Mouse (Mus musculus): Measurements from ENCODE around the gene Smim12. TPM values are rescaled to one million over a fixed set of nuclear protein-coding genes. Genes with fewer than 3 reads are reported as not detected.

Gene Smim12
- total and polyA plus RNA-seq, 3 experiments = 30.9 to 33.6 (median 31.3) TPM

DNA sequence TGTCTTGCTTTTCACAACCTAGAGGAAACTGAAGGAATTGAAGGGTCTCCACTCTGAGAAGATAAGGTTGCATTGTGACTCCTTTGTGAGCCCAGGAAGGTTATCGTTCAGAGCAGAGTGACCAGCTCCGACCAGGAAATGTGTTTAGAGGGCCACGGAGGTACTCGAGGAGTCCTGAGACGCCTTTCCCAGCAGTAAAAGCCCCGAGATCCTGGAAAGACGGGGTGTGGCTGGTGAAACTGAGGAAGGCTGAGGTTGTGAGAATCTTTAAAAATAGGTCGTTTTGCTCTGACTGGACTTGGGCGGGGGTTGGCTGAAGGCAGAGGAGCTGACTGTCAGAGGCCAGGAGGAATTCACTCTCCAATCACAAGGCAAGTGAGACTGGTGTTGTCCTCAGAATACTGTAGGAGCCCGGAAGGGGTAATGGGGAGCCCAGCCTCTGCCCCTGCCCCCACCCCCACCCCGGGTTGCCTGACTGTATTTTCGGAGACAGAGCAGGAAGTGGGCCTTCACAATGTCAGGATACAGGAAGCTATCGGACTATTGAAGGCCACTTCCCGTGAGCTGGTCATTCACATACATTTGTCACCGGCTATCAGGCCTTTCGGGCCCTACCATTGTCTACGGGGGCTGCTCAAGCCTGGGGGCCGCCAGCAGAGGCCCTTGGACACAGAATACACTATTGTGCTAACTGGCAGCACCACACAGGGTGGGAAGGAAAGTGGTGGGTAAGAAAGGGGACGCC is 20.0 kb downstream of the Smim12 start:
- Histone ChIP-seq H3K27ac (ENCODE audit: insufficient read depth, low read depth) (no peak overlapping the region), H3K9ac (ENCODE audit: insufficient read depth, low read depth) (no peak overlapping the region), H3K27me3 (replicated peaks) (peaks cover 87% of the 10 kb centered on the region), H3K4me2 (ENCODE audit: insufficient read depth, low read depth, poor library complexity, severe bottlenecking) (no peak overlapping the region), H3K36me3 (replicated peaks in 1 of 2; ENCODE audit: control insufficient read depth in 1 of 2, insufficient read depth in 1 of 2, low read length in 1 of 2) (no peaks in the 10 kb centered on the region), H3K4me3 (replicated peaks in 1 of 3; ENCODE audit: low read depth in 2 of 3, low read length in 2 of 3, poor library complexity in 1 of 3) (no peak overlapping the region), H3K9me3 (replicated peaks; ENCODE audit: low read length) (no peaks in the 10 kb centered on the region), H3K79me2 (replicated peaks; ENCODE audit: control insufficient read depth, extremely low read depth, insufficient read depth, poor library complexity, severe bottlenecking) (no peaks in the 10 kb centered on the region), H3K4me1 (ENCODE audit: control insufficient read depth in 1 of 2, insufficient read depth in 2 of 2) (no peaks in the 10 kb centered on the region)
- TF ChIP-seq POLR2AphosphoS2 (IDR thresholded peaks at IDR 0.05; ENCODE audit: low read depth, low read length) = no peak
- TF ChIP-seq MAZ (IDR thresholded peaks at IDR 0.05; ENCODE audit: low read depth, low read length) = no peak
- TF ChIP-seq SMC3 (IDR thresholded peaks at IDR 0.05; ENCODE audit: low read depth, low read length) = no peak
- DNase-seq (ENCODE audit: extremely low read depth) = no peak
- dilution Hi-C loops (cut with MboI; ENCODE audit: extremely low pct_ligation_motif_present, extremely low pct_unique_long_range_greater_than_20kb, low sequenced_read_pairs) (no loop called here), in situ Hi-C loops (cut with MboI; ENCODE audit: low pct_ligation_motif_present, low pct_unique_long_range_greater_than_20kb, low sequenced_read_pairs) (no loop called here)

GRCm38 (mm10) chr4:127264183-127264554 is 20.6 kb downstream of the Smim12 start:
- Histone ChIP-seq H3K27me3 (replicated peaks) (peaks cover 87% of the 10 kb centered on the region), H3K4me3 (replicated peaks in 1 of 3; ENCODE audit: low read depth in 2 of 3, low read length in 2 of 3, poor library complexity in 1 of 3) (no peak overlapping the region), H3K4me2 (ENCODE audit: insufficient read depth, low read depth, poor library complexity, severe bottlenecking) (no peak overlapping the region), H3K27ac (ENCODE audit: insufficient read depth, low read depth) (no peak overlapping the region), H3K4me1 (ENCODE audit: control insufficient read depth in 1 of 2, insufficient read depth in 2 of 2) (no peaks in the 10 kb centered on the region), H3K9ac (ENCODE audit: insufficient read depth, low read depth) (no peak overlapping the region), H3K79me2 (replicated peaks; ENCODE audit: control insufficient read depth, extremely low read depth, insufficient read depth, poor library complexity, severe bottlenecking) (no peaks in the 10 kb centered on the region), H3K36me3 (replicated peaks in 1 of 2; ENCODE audit: control insufficient read depth in 1 of 2, insufficient read depth in 1 of 2, low read length in 1 of 2) (no peaks in the 10 kb centered on the region), H3K9me3 (replicated peaks; ENCODE audit: low read length) (no peaks in the 10 kb centered on the region)
- in situ Hi-C loops (cut with MboI; ENCODE audit: low pct_ligation_motif_present, low pct_unique_long_range_greater_than_20kb, low sequenced_read_pairs) (no loop called here), dilution Hi-C loops (cut with MboI; ENCODE audit: extremely low pct_ligation_motif_present, extremely low pct_unique_long_range_greater_than_20kb, low sequenced_read_pairs) (no loop called here)
- TF ChIP-seq E2F4 (IDR thresholded peaks at IDR 0.05; ENCODE audit: insufficient replicate concordance, low read depth, low read length) = no peak
- TF ChIP-seq GABPA (IDR thresholded peaks at IDR 0.05; ENCODE audit: insufficient replicate concordance, low read depth, low read length) = no peak
- no peak for TF ChIP-seq ZKSCAN1 (IDR thresholded peaks at IDR 0.05; ENCODE audit: borderline replicate concordance, low read depth, low read length)
- no peak for TF ChIP-seq UBTF (IDR thresholded peaks at IDR 0.05; ENCODE audit: low read depth, low read length)
- no peak for TF ChIP-seq MYC (IDR thresholded peaks at IDR 0.05; ENCODE audit: low read depth, low read length)
- no peak for DNase-seq (ENCODE audit: extremely low read depth)

DNA sequence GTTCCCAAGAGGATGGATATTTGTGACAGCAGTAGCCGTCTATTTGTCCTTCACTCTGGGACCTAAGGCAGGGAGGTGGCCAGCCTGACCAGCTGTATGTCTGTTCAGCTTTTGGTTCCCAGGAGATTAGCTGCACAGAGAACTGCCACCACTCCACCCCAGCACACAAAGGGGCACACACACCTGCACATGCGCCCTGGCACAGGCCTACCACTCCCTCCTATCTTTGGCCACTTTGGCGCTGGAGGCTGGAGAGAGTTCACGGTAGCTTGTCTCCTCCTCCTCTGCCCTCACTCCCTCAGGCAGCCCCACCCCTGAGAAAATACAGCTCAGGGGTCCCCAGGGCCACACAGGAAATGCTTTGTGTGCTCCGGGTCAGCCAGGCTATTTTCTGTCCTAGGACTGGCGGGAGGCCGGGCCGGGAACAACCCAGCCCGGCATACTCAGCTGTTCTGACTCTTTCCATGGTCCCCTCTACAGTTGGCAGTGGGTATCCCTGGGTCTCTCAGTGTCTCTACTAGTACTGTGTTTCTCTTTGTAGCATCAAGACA is 34.9 kb downstream of the Smim12 start:
- in situ Hi-C loops (cut with MboI; ENCODE audit: low pct_ligation_motif_present, low pct_unique_long_range_greater_than_20kb, low sequenced_read_pairs) (no loop called here), dilution Hi-C loops (cut with MboI; ENCODE audit: extremely low pct_ligation_motif_present, extremely low pct_unique_long_range_greater_than_20kb, low sequenced_read_pairs) (no loop called here)
- Histone ChIP-seq H3K9ac (ENCODE audit: insufficient read depth, low read depth) (no peak overlapping the region), H3K9me3 (replicated peaks; ENCODE audit: low read length) (no peaks in the 10 kb centered on the region), H3K4me2 (ENCODE audit: insufficient read depth, low read depth, poor library complexity, severe bottlenecking) (no peak overlapping the region), H3K27me3 (replicated peaks) (peaks cover 37% of the 10 kb centered on the region), H3K27ac (ENCODE audit: insufficient read depth, low read depth) (no peak overlapping the region), H3K4me1 (ENCODE audit: control insufficient read depth in 1 of 2, insufficient read depth in 2 of 2) (peaks cover 0 to 4% of the 10 kb centered on the region in 2 experiments; a peak in 1 of 4 replicates), H3K4me3 (replicated peaks in 1 of 3; ENCODE audit: low read depth in 2 of 3, low read length in 2 of 3, poor library complexity in 1 of 3) (no peak overlapping the region), H3K36me3 (replicated peaks in 1 of 2; ENCODE audit: control insufficient read depth in 1 of 2, insufficient read depth in 1 of 2, low read length in 1 of 2) (no peaks in the 10 kb centered on the region), H3K79me2 (replicated peaks; ENCODE audit: control insufficient read depth, extremely low read depth, insufficient read depth, poor library complexity, severe bottlenecking) (no peaks in the 10 kb centered on the region)
- TF ChIP-seq NRF1 (IDR thresholded peaks at IDR 0.05; ENCODE audit: low read depth, low read length) (peak; percentile 31; the same call in 1 of the 2 replicates), ZKSCAN1 (IDR thresholded peaks at IDR 0.05; ENCODE audit: borderline replicate concordance, low read depth, low read length) (no peak)
- DNase-seq (ENCODE audit: extremely low read depth) = no peak

Data from CH12.LX (cell line).